Mouse (Mus musculus) cerebellum, adult (tissue): ENCODE measurements around the gene Cdkn2aipnl.
A peak's percentile ranks its signal among the peaks of the same experiment; 100 is the strongest.

Source experiments
- ATAC-seq: cut with Nextera tagmentation; 2 replicates; pipeline ENCODE4 v1.9.2; 2017; ENCODE audit warnings: mild to moderate bottlenecking, moderate library complexity, mixed read lengths; ENCODE audit not compliant: insufficient number of reproducible peaks, low FRiP score, low TSS enrichment

Gene Cdkn2aipnl

DNA sequence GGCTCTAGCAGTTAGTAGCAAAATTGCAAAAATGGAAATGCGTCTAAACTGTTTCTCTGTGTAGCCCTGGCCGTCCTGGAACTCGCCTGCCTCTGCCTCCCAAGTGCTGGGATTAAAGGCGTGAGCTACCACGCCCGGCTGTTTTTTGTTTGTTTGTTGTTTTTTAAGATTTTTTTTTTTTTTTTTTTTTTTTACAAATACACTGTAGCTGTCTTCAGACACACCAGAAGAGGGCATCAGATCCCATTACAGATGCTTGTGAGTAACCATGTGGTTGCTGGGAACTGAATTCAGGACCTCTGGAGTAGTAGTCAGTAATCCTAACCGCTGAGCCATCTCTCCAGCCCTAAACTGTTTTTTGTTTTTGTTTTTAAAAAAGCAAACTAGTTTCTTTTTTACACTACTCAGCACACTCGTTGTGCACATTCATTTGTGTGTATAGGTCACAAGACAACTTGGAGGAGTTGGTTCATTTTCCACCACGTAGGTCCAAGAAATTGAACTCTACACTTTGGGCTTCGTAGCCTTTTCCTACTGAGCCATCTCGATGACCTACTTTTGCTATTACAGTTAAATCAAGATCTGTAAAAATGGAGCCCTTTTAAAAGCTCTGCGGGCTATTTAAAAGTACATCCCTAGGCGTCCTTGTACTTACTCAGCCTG is 35.5 kb downstream of the Cdkn2aipnl start:
- no peak for ATAC-seq

DNA sequence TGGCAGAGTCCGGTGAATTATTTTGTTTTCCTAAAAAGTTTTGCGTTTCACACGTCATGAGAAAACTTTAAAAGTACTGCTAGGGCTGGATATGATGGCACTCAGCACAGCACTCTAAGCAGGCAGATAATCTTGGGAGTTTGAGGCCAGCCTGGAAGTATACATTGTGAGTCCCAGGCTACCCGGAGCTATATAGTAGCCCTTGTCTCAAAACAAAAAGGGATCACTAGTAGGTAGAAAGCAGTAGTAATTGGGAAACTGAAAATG is 36.0 kb downstream of the Cdkn2aipnl start:
- ATAC-seq, result no peak

DNA sequence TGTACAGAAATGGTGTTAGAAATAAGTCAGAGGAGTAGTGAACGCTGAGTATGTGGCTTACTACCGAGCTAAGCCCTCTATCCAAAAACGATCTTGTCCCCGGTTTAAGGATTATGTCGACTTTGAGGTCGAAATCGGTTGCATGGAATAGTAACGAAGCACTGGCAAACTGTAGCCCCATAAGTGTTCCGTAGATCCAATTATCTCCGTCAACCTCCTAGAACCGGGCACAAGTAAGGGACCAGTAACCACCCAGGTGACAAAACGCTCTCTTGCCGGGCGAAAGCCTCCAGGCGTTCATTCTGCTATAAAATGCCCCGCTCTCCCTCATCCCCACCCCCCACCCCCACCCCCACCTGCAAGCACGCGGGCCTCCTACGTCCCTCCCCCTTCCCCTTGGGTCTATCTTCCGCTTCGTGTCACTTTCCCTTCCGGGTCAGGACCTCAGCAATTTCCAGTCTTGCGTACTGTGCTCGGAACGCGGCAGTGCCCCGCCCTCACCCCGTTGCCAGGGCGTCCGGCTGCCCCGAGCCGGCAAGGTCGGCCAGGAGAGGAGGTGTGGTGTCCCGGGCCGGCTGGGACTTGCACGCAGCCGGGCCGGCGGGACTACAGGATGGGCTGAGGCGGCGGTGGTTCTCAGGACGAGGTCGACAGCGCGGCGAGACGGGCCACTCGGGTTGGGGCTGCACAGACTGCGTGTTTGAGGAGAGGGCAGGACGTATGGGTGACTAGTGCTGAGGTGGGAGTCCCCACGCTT is 36.5 kb downstream of the Cdkn2aipnl start, which contains the start of gene Cdkl3:
TSS of gene Cdkl3 (plus strand) at position 450 of the 757 bp plus-strand sequence.
- peak; percentile 79 for ATAC-seq

DNA sequence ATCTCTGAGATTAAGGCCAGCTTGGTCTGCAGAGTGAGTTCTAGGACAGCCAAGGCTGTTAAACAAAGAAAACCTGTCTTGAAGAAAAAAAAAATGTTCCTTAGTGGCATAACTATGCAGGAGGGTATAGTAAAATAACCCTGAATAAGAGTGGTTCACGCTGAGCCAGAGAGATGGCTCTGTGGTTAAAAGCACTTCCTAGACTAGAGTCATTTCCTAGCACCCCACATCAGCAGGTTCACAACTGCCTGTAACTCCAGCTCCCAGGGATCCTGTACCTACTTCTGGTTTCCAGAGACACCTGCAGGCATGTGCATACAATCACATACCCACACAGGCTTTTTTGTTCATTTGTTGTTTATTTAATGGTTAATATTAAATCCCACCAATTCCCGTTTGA is 38.1 kb downstream of the Cdkn2aipnl start:
- no peak for ATAC-seq

DNA sequence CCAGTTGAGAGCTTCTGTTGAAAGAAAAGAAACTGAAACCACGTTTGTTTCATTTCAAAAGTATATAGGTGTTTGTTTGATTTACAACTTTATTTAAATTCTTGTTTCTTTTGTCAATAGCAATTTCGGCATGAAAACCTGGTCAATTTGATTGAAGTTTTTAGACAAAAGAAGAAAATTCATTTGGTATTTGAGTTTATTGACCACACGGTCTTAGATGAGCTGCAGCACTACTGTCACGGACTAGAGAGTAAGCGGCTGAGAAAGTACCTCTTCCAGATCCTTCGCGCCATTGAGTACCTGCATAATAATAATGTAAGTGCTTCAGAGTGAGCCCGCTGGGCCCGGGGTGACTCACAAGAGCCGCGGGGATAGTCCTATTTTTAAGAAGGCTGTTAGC is 43.5 kb downstream of the Cdkn2aipnl start:
- ATAC-seq, result no peak

DNA sequence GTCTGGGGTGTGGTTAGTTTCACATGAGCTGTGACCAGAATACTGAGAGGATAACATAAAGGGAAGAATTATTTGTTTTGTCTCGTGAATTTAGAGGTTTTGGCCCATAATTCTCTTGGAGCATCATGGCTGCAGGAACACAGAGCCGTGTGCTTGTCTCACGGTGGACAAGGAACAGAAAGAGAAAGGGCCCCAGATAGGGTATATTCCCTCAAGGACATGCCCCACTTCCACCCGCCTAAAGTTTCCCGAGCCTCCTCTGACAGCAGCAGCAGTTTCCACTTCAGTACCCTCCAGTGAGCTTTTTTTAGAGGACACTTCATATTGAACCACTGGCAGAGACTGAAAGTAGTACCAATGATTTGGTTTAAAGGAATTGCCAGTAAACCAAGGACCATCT is 44.1 kb downstream of the Cdkn2aipnl start:
- no peak for ATAC-seq

DNA sequence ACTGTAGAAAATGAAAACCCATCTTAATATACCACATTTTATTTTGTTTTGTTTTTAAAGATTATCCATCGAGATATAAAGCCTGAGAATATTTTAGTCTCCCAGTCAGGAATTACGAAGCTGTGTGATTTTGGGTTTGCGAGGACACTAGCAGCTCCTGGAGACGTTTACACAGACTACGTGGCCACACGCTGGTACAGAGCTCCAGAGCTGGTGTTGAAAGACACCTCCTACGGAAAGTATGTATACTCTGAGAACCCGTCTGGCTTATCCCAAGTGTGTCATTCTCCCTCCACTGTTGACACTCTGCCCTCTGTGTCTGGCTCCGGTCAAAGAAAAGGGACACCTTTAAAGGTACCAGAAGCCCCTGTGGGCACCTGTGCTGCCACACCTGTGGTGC is 50.8 kb downstream of the Cdkn2aipnl start:
- no peak for ATAC-seq
